Mouse (Mus musculus) forebrain, embryonic 10.5 days (tissue): Measurements from ENCODE around the gene Rngtt. TPM values are rescaled to one million over a fixed set of nuclear protein-coding genes. Genes with fewer than 3 reads are reported as not detected.
A peak's percentile ranks its signal among the peaks of the same experiment; 100 is the strongest.

Experiments used
- DNase-seq: peaks from one replicate; pipeline ENCODE4 v3.0.0-alpha.2; 2017; ENCODE audit warnings: low spot score; ENCODE audit errors: extremely low spot score
- H3K27ac ChIP-seq: fragments of 300-500 bp; sonication (generic); 2 replicates; pipeline ENCODE4 v1.5.1; 2016; ENCODE audit warnings: mild to moderate bottlenecking
- H3K27me3 ChIP-seq: fragments of 300-500 bp; sonication (generic); 2 replicates; pipeline ENCODE4 v1.6.1; 2016; ENCODE audit warnings: mild to moderate bottlenecking; ENCODE audit not compliant: poor library complexity, severe bottlenecking
- H3K36me3 ChIP-seq: fragments of 300-500 bp; sonication (generic); replicated peaks from 2 replicates; pipeline ENCODE4 v1.6.1; 2016; ENCODE audit warnings: mild to moderate bottlenecking, moderate library complexity
- H3K4me1 ChIP-seq: fragments of 300-500 bp; sonication (generic); 2 replicates; pipeline ENCODE4 v1.6.1; 2016
- H3K4me3 ChIP-seq: fragments of 300-500 bp; sonication (generic); 2 replicates; pipeline ENCODE4 v1.5.1; 2016; ENCODE audit warnings: mild to moderate bottlenecking, moderate library complexity
- H3K9me3 ChIP-seq: fragments of 300-500 bp; sonication (generic); 2 replicates; pipeline ENCODE4 v1.6.1; 2016; ENCODE audit warnings: mild to moderate bottlenecking, moderate library complexity
- WGBS: fragments of 180-500 bp; shearing (Covaris S2); methylation state at CpG from one replicate; pipeline ENCODE4 v1.1.7; 2016; 5-methylcytosine and 5-hydroxymethylcytosine counted together
- polyA plus RNA-seq: library from polyadenylated mRNA; unstranded; fragments of >200 nt; fragmentation: Nextera tagmentation; extraction: Ambion mirVana; gene quantifications from 2 replicates; pipeline ENCODE4 v1.2.1, GENCODE M21; 2016

The Rngtt gene
- polyA plus RNA-seq, 1 experiment from 2014 or later = 33.2 TPM

- Histone ChIP-seq H3K9me3 (no peaks in the 10 kb centered on the region), H3K4me1 (no peaks in the 10 kb centered on the region), H3K27ac (no peak overlapping the region), H3K36me3 (peaks cover 87% of the 10 kb centered on the region), H3K4me3 (no peak overlapping the region), H3K27me3 (no peaks in the 10 kb centered on the region)
- WGBS = 91% methylated on average over 1 of the region's 1 CpGs
- no peak for DNase-seq
Observed at GRCm38 (mm10) chr4:33337999-33338398, 27.9 kb downstream of the Rngtt start.

- no peaks in the 10 kb centered on the region for H3K9me3 ChIP-seq
- H3K4me3 ChIP-seq = no peak overlapping the region
- no peaks in the 10 kb centered on the region for H3K27me3 ChIP-seq
- H3K4me1 ChIP-seq = no peaks in the 10 kb centered on the region
- H3K27ac ChIP-seq = no peak overlapping the region
- H3K36me3 ChIP-seq = peaks cover 63% of the 10 kb centered on the region
- no peak for DNase-seq
- 91% methylated on average over 7 of the region's 7 CpGs for WGBS
Observed at GRCm38 (mm10) chr4:33342877-33343731, 33.0 kb downstream of the Rngtt start.

- no peak overlapping the region for H3K4me3 ChIP-seq
- H3K4me1 ChIP-seq = no peaks in the 10 kb centered on the region
- no peak overlapping the region for H3K27ac ChIP-seq
- DNase-seq = no peak
- no peaks in the 10 kb centered on the region for H3K9me3 ChIP-seq
- peaks cover 62% of the 10 kb centered on the region for H3K36me3 ChIP-seq
- no peaks in the 10 kb centered on the region for H3K27me3 ChIP-seq
- 91% methylated on average over 6 of the region's 6 CpGs for WGBS
Observed at GRCm38 (mm10) chr4:33343732-33344057, 33.6 kb downstream of the Rngtt start.

- no peak for DNase-seq
- no peak overlapping the region for H3K27ac ChIP-seq
- no peak overlapping the region for H3K4me3 ChIP-seq
- H3K4me1 ChIP-seq = no peaks in the 10 kb centered on the region
- H3K27me3 ChIP-seq = no peaks in the 10 kb centered on the region
- no peaks in the 10 kb centered on the region for H3K9me3 ChIP-seq
- peaks cover 29% of the 10 kb centered on the region for H3K36me3 ChIP-seq
Observed at GRCm38 (mm10) chr4:33363451-33363850, 53.3 kb downstream of the Rngtt start.

- Histone ChIP-seq H3K4me3 (no peak overlapping the region), H3K9me3 (no peaks in the 10 kb centered on the region), H3K27ac (no peak overlapping the region), H3K4me1 (peaks cover 2% of the 10 kb centered on the region; the same call in 1 of the 2 replicates), H3K36me3 (peaks cover 31% of the 10 kb centered on the region), H3K27me3 (no peaks in the 10 kb centered on the region)
- 78% methylated on average over 6 of the region's 6 CpGs for WGBS
- DNase-seq = no peak
Observed at GRCm38 (mm10) chr4:33374916-33375315, 64.8 kb downstream of the Rngtt start.

- no peaks in the 10 kb centered on the region for H3K27me3 ChIP-seq
- no peak overlapping the region for H3K27ac ChIP-seq
- H3K9me3 ChIP-seq = no peaks in the 10 kb centered on the region
- H3K4me3 ChIP-seq = no peak overlapping the region
- DNase-seq = no peak
- peaks cover 35% of the 10 kb centered on the region for H3K36me3 ChIP-seq
- peaks cover 2% of the 10 kb centered on the region; the same call in 1 of the 2 replicates for H3K4me1 ChIP-seq
Observed at GRCm38 (mm10) chr4:33377642-33378041, 67.5 kb downstream of the Rngtt start.

GRCm38 (mm10) chr4:33378894-33379293 is 68.8 kb downstream of the Rngtt start:
- WGBS = 97% methylated on average over 6 of the region's 6 CpGs
- no peaks in the 10 kb centered on the region for H3K27me3 ChIP-seq
- no peaks in the 10 kb centered on the region for H3K9me3 ChIP-seq
- peaks cover 41% of the 10 kb centered on the region for H3K36me3 ChIP-seq
- no peak overlapping the region for H3K27ac ChIP-seq
- no peak overlapping the region for H3K4me3 ChIP-seq
- peaks cover 10% of the 10 kb centered on the region; the same call in 1 of the 2 replicates for H3K4me1 ChIP-seq
- no peak for DNase-seq

GRCm38 (mm10) chr4:33388899-33389298 is 78.8 kb downstream of the Rngtt start:
- H3K27me3 ChIP-seq = no peaks in the 10 kb centered on the region
- no peak overlapping the region for H3K4me3 ChIP-seq
- H3K27ac ChIP-seq = no peak overlapping the region
- H3K4me1 ChIP-seq = no peaks in the 10 kb centered on the region
- DNase-seq = no peak
- 90% methylated on average over 3 of the region's 3 CpGs for WGBS
- H3K36me3 ChIP-seq = peaks cover 25% of the 10 kb centered on the region
- H3K9me3 ChIP-seq = no peaks in the 10 kb centered on the region

GRCm38 (mm10) chr4:33390660-33391059 is 80.5 kb downstream of the Rngtt start:
- H3K27ac ChIP-seq = no peak overlapping the region
- DNase-seq = no peak
- no peaks in the 10 kb centered on the region for H3K27me3 ChIP-seq
- peaks cover 27% of the 10 kb centered on the region for H3K36me3 ChIP-seq
- no peaks in the 10 kb centered on the region for H3K9me3 ChIP-seq
- no peak overlapping the region for H3K4me3 ChIP-seq
- H3K4me1 ChIP-seq = no peaks in the 10 kb centered on the region

GRCm38 (mm10) chr4:33393437-33393836 is 83.3 kb downstream of the Rngtt start:
- no peak overlapping the region for H3K27ac ChIP-seq
- WGBS = 92% methylated on average over 2 of the region's 2 CpGs
- no peaks in the 10 kb centered on the region for H3K4me1 ChIP-seq
- H3K4me3 ChIP-seq = no peak overlapping the region
- peaks cover 13% of the 10 kb centered on the region for H3K36me3 ChIP-seq
- no peak for DNase-seq
- no peaks in the 10 kb centered on the region for H3K27me3 ChIP-seq
- H3K9me3 ChIP-seq = no peaks in the 10 kb centered on the region

GRCm38 (mm10) chr4:33396222-33397176 is 86.4 kb downstream of the Rngtt start:
- no peaks in the 10 kb centered on the region for H3K9me3 ChIP-seq
- H3K36me3 ChIP-seq = peaks cover 12% of the 10 kb centered on the region
- H3K4me3 ChIP-seq = no peak overlapping the region
- DNase-seq = peak; percentile 76
- no peak overlapping the region for H3K27ac ChIP-seq
- no peaks in the 10 kb centered on the region for H3K27me3 ChIP-seq
- 65% methylated on average over 3 of the region's 3 CpGs for WGBS
- no peaks in the 10 kb centered on the region for H3K4me1 ChIP-seq

- no peaks in the 10 kb centered on the region for H3K9me3 ChIP-seq
- no peak overlapping the region for H3K27ac ChIP-seq
- no peaks in the 10 kb centered on the region for H3K27me3 ChIP-seq
- no peaks in the 10 kb centered on the region for H3K4me1 ChIP-seq
- no peak overlapping the region for H3K4me3 ChIP-seq
- no peak for DNase-seq
- 86% methylated on average over 2 of the region's 2 CpGs for WGBS
- no peaks in the 10 kb centered on the region for H3K36me3 ChIP-seq
Observed at GRCm38 (mm10) chr4:33405723-33406293, 95.7 kb downstream of the Rngtt start.

GRCm38 (mm10) chr4:33413791-33414190 is 103.7 kb downstream of the Rngtt start:
- H3K9me3 ChIP-seq = no peaks in the 10 kb centered on the region
- DNase-seq = no peak
- H3K4me1 ChIP-seq = no peaks in the 10 kb centered on the region
- H3K36me3 ChIP-seq = no peaks in the 10 kb centered on the region
- H3K4me3 ChIP-seq = no peak overlapping the region
- H3K27me3 ChIP-seq = no peaks in the 10 kb centered on the region
- no peak overlapping the region for H3K27ac ChIP-seq
- WGBS = 92% methylated on average over 4 of the region's 4 CpGs
